Mouse (Mus musculus): Measurements from ENCODE around the gene Dnajb11. TPM values are rescaled to one million over a fixed set of nuclear protein-coding genes. Genes with fewer than 3 reads are reported as not detected.
A peak's percentile ranks its signal among the peaks of the same experiment; 100 is the strongest.

Dnajb11 gene
- total RNA-seq, 4 experiments from 2014 or later: 55.9 to 75.2 (median 64.1) TPM

- no peak for DNase-seq
Measured at GRCm38 (mm10) chr16:22883441-22883840, 25.8 kb downstream of the Dnajb11 start.

- DNase-seq: no peak
Measured at GRCm38 (mm10) chr16:22885356-22885755, 27.7 kb downstream of the Dnajb11 start.

GRCm38 (mm10) chr16:22886726-22887125 lies 29.1 kb downstream of the Dnajb11 start:
- DNase-seq: peak; percentile 72

GRCm38 (mm10) chr16:22888835-22889234 lies 31.2 kb downstream of the Dnajb11 start:
- no peak for DNase-seq

GRCm38 (mm10) chr16:22889716-22890115 lies 32.1 kb downstream of the Dnajb11 start:
- no peak for DNase-seq

- no peak for DNase-seq
Measured at GRCm38 (mm10) chr16:22890683-22891510, 33.3 kb downstream of the Dnajb11 start, which contains the start of gene Ahsg. Gene Ahsg (plus strand): TSS chr16:22891277.

GRCm38 (mm10) chr16:22891733-22892154 lies 34.1 kb downstream of the Dnajb11 start:
- no peak for DNase-seq

GRCm38 (mm10) chr16:22894095-22894494 lies 36.5 kb downstream of the Dnajb11 start:
- no peak for DNase-seq

GRCm38 (mm10) chr16:22896618-22897017 lies 39.0 kb downstream of the Dnajb11 start:
- DNase-seq: no peak

- DNase-seq: no peak
Measured at GRCm38 (mm10) chr16:22899346-22899745, 41.7 kb downstream of the Dnajb11 start.

GRCm38 (mm10) chr16:22899866-22900570 lies 42.4 kb downstream of the Dnajb11 start:
- DNase-seq: no peak

- no peak for DNase-seq
Measured at GRCm38 (mm10) chr16:22901326-22901725, 43.7 kb downstream of the Dnajb11 start.

GRCm38 (mm10) chr16:22909290-22909689 lies 51.6 kb downstream of the Dnajb11 start:
- no peak for DNase-seq

GRCm38 (mm10) chr16:22911986-22912385 lies 54.3 kb downstream of the Dnajb11 start:
- no peak for DNase-seq

GRCm38 (mm10) chr16:22912886-22913285 lies 55.2 kb downstream of the Dnajb11 start:
- no peak for DNase-seq

GRCm38 (mm10) chr16:22914276-22914675 lies 56.6 kb downstream of the Dnajb11 start:
- no peak for DNase-seq

GRCm38 (mm10) chr16:22918034-22918433 lies 60.4 kb downstream of the Dnajb11 start, which contains the start of gene Fetub:
Gene Fetub (plus strand): TSS chr16:22918334.
- no peak for DNase-seq

- DNase-seq: no peak
Measured at GRCm38 (mm10) chr16:22918664-22919312, 61.1 kb downstream of the Dnajb11 start.

GRCm38 (mm10) chr16:22919971-22920854 lies 62.6 kb downstream of the Dnajb11 start:
- peak; percentile 49 for DNase-seq

- no peak for DNase-seq
Measured at GRCm38 (mm10) chr16:22921761-22922160, 64.1 kb downstream of the Dnajb11 start.

GRCm38 (mm10) chr16:22922433-22922832 lies 64.8 kb downstream of the Dnajb11 start:
- no peak for DNase-seq

Data from adrenal gland, adult 8-10 months (tissue).